Mouse (Mus musculus) cortical plate, adult 2 months (tissue): ENCODE measurements around the gene Morc2b. TPM values are rescaled to one million over a fixed set of nuclear protein-coding genes. Genes with fewer than 3 reads are reported as not detected.
A peak's percentile ranks its signal among the peaks of the same experiment; 100 is the strongest.
"Not testable (repeated sequence)": the region's sequence is repeated elsewhere in the genome, so short reads cannot be mapped to it uniquely, and the experiment has no call there.

Experiments used
- H3K27ac ChIP-seq: fragments of 200-500 bp; 2 replicates; pipeline ENCODE4 v1.5.1; 2012; ENCODE audit warnings: low read length, control low read depth, inconsistent platforms; ENCODE audit not compliant: insufficient read depth
- H3K4me1 ChIP-seq: fragments of 200-500 bp; 2 replicates; pipeline ENCODE4 v1.6.1; 2011; ENCODE audit warnings: low read length; ENCODE audit not compliant: control insufficient read depth, insufficient read depth
- H3K4me3 ChIP-seq: fragments of 200-500 bp; 2 replicates; pipeline ENCODE4 v1.5.1; 2011; ENCODE audit warnings: mild to moderate bottlenecking, low read length, control low read depth; ENCODE audit not compliant: insufficient read depth
- CTCF ChIP-seq: fragments of 200-500 bp; IDR thresholded peaks from 2 replicates; pipeline ENCODE4 v1.5.1; 2011; ENCODE audit warnings: mild to moderate bottlenecking, control low read depth, low read length; ENCODE audit not compliant: insufficient read depth; ENCODE audit errors: extremely low read depth
- POLR2A ChIP-seq: fragments of 200-500 bp; IDR thresholded peaks from 2 replicates; pipeline ENCODE4 v1.6.1; 2011; ENCODE audit warnings: mild to moderate bottlenecking, low read length, control low read depth; ENCODE audit not compliant: insufficient read depth; ENCODE audit errors: extremely low read depth
- polyA plus RNA-seq: library from polyadenylated mRNA; depleted of rRNA; stranded (reverse); fragments of >200 nt; gene quantifications from 2 replicates; pipeline ENCODE4 v1.2.3, GENCODE M21; 2012; rRNA removed

Gene Morc2b
- polyA plus RNA-seq, result 4.6 and 5.2 TPM in 2 replicates

GRCm38 (mm10) chr17:33139261-33139820 is at the start of gene Morc2b:
Gene Morc2b (minus strand): TSS chr17:33139683.
- TF ChIP-seq POLR2A, result no peak
- no peaks in the 10 kb centered on the region for H3K4me1 ChIP-seq
- no peak within 1 kb of the TSS for H3K4me3 ChIP-seq
- no peak within 1 kb of the TSS for H3K27ac ChIP-seq

GRCm38 (mm10) chr17:33168147-33168546 is 28.7 kb upstream of the Morc2b start, which contains the start of gene Olfr55:
Gene Olfr55 (plus strand): TSS chr17:33168447.
- not testable (repeated sequence) for H3K4me3 ChIP-seq, H3K4me1 ChIP-seq, H3K27ac ChIP-seq

GRCm38 (mm10) chr17:33126257-33126656 is 13.2 kb downstream of the Morc2b start:
- Histone ChIP-seq H3K4me1 (no peaks in the 10 kb centered on the region), H3K4me3 (no peak overlapping the region), H3K27ac (no peak overlapping the region)
- TF ChIP-seq CTCF, result no peak
- no peak for TF ChIP-seq POLR2A

GRCm38 (mm10) chr17:33124546-33124945 is 14.9 kb downstream of the Morc2b start:
- Histone ChIP-seq H3K27ac (no peak overlapping the region), H3K4me1 (no peaks in the 10 kb centered on the region), H3K4me3 (no peak overlapping the region)
- no peak for TF ChIP-seq POLR2A
- TF ChIP-seq CTCF, result no peak

- H3K4me3 ChIP-seq, result no peak overlapping the region
- TF ChIP-seq POLR2A (no peak), CTCF (no peak)
These were observed 42.1 kb downstream of the Morc2b start for GRCm38 (mm10) chr17:33097396-33097795.

GRCm38 (mm10) chr17:33092391-33093193 is 46.9 kb downstream of the Morc2b start:
- H3K4me1 ChIP-seq, result peaks cover 4% of the 10 kb centered on the region; the same call in 1 of the 2 replicates
- H3K4me3 ChIP-seq, result peak overlapping the region; percentile 67
- TF ChIP-seq POLR2A, result 0 out of 2 replicates have a peak, but pooled peaks have one; percentile 38
- no peak for TF ChIP-seq CTCF
- H3K27ac ChIP-seq, result peak overlapping the region; percentile 26; the same call in 1 of the 2 replicates

More at GRCm38 (mm10) chr17:33097396-33097795, 42.1 kb downstream of the Morc2b start:
- no peak overlapping the region for H3K27ac ChIP-seq
- H3K4me1 ChIP-seq, result peaks cover 4% of the 10 kb centered on the region; the same call in 1 of the 2 replicates

GRCm38 (mm10) chr17:33091630-33092029 is 47.9 kb downstream of the Morc2b start:
- TF ChIP-seq POLR2A (no peak), CTCF (no peak)
- Histone ChIP-seq H3K4me3 (no peak overlapping the region), H3K27ac (no peak overlapping the region), H3K4me1 (peaks cover 4% of the 10 kb centered on the region; the same call in 1 of the 2 replicates)

- no peak for TF ChIP-seq POLR2A
- no peak for TF ChIP-seq CTCF
- Histone ChIP-seq H3K4me1 (peaks cover 4% of the 10 kb centered on the region; the same call in 1 of the 2 replicates), H3K27ac (peak within 1 kb of the TSS; percentile 87), H3K4me3 (peak within 1 kb of the TSS; percentile 86)
These were observed 50.1 kb downstream of the Morc2b start, which contains the start of gene Zfp563 for GRCm38 (mm10) chr17:33089220-33089949. Gene Zfp563 (plus strand): TSS chr17:33089310.

GRCm38 (mm10) chr17:33067958-33068357 is 71.5 kb downstream of the Morc2b start, which contains the start of gene 4921501E09Rik:
Gene 4921501E09Rik (minus strand): TSS chr17:33068058.
- Histone ChIP-seq H3K27ac (no peak within 1 kb of the TSS), H3K4me3 (no peak within 1 kb of the TSS), H3K4me1 (no peaks in the 10 kb centered on the region)
- TF ChIP-seq CTCF (no peak), POLR2A (no peak)

Other genes starting within 250 kb of the Morc2b start
- gene Zfp870, start 248.0 kb downstream of the Morc2b start, polyA plus RNA-seq, result 5.2 and 5.5 TPM in 2 replicates
- gene Cyp4f14, start 222.3 kb downstream of the Morc2b start, polyA plus RNA-seq, result 17.0 and 18.6 TPM in 2 replicates
- 32.8 and 37.6 TPM in 2 replicates for gene Cyp4f13, start 192.3 kb downstream of the Morc2b start, polyA plus RNA-seq
- gene Zfp472, start 173.9 kb downstream of the Morc2b start, polyA plus RNA-seq, result 3.1 and 3.2 TPM in 2 replicates
- gene Zfp952, start 146.6 kb downstream of the Morc2b start, polyA plus RNA-seq, result 10.6 and 11.4 TPM in 2 replicates
- gene Zfp763, start 106.3 kb downstream of the Morc2b start, polyA plus RNA-seq, result 9.7 and 10.1 TPM in 2 replicates
- gene 4921501E09Rik, start 71.6 kb downstream of the Morc2b start, polyA plus RNA-seq, result 0.08 TPM in 1 of 2 replicates, not detected in the other
- 8.0 and 8.6 TPM in 2 replicates for gene Zfp563, start 50.4 kb downstream of the Morc2b start, polyA plus RNA-seq
- not detected in 2 replicates for gene Olfr55, start 28.8 kb upstream of the Morc2b start, polyA plus RNA-seq
- gene Olfr239, start 51.6 kb upstream of the Morc2b start, polyA plus RNA-seq, result not detected in 2 replicates
- gene Olfr1564, start 82.0 kb upstream of the Morc2b start, polyA plus RNA-seq, result 2.5 and 2.7 TPM in 2 replicates
- 4.9 and 5.0 TPM in 2 replicates for gene Zfp955a, start 115.5 kb upstream of the Morc2b start, polyA plus RNA-seq
- not detected in 2 replicates for gene Olfr63, start 125.0 kb upstream of the Morc2b start, polyA plus RNA-seq
- gene Zfp955b, start 149.9 kb upstream of the Morc2b start, polyA plus RNA-seq, result 10.9 and 12.4 TPM in 2 replicates
- 8.7 and 10.3 TPM in 2 replicates for gene Zfp81, start 219.2 kb upstream of the Morc2b start, polyA plus RNA-seq